Mouse (Mus musculus) ES-Bruce4 (cell line): ENCODE data around the gene Rapgef1. TPM values are rescaled to one million over a fixed set of nuclear protein-coding genes. Genes with fewer than 3 reads are reported as not detected.

Experiments used
- H3K27ac ChIP-seq: 2 replicates; pipeline ENCODE4 v1.5.1; 2012; ENCODE audit warnings: low read length, inconsistent platforms; ENCODE audit not compliant: insufficient read depth
- H3K27me3 ChIP-seq: 2 replicates; pipeline ENCODE4 v1.6.1; 2012; ENCODE audit warnings: mild to moderate bottlenecking, low read length, inconsistent platforms; ENCODE audit not compliant: control insufficient read depth, poor library complexity, insufficient read depth, severe bottlenecking
- H3K36me3 ChIP-seq: 2 replicates; pipeline ENCODE4 v1.6.1; 2012; ENCODE audit warnings: inconsistent platforms, mild to moderate bottlenecking, low read length, moderate library complexity; ENCODE audit not compliant: control insufficient read depth, poor library complexity, insufficient read depth, severe bottlenecking
- H3K4me1 ChIP-seq: one replicate; pipeline ENCODE4 v1.8.1; 2011; ENCODE audit warnings: low read length; ENCODE audit not compliant: control insufficient read depth, insufficient read depth
- H3K4me3 ChIP-seq: 2 replicates; pipeline ENCODE4 v1.5.1; 2011; ENCODE audit warnings: low read depth, mild to moderate bottlenecking, low read length
- H3K9ac ChIP-seq: 2 replicates; pipeline ENCODE4 v1.6.1; 2012; ENCODE audit warnings: low read depth, mild to moderate bottlenecking, inconsistent platforms; ENCODE audit not compliant: poor library complexity, severe bottlenecking
- H3K9me3 ChIP-seq: replicated peaks from 2 replicates; pipeline ENCODE4 v1.6.1; 2012; ENCODE audit warnings: mild to moderate bottlenecking, low read length, inconsistent platforms; ENCODE audit not compliant: control insufficient read depth, poor library complexity, insufficient read depth, severe bottlenecking
- CTCF ChIP-seq: IDR thresholded peaks from one replicate; pipeline ENCODE4 v1.8.1; 2011; ENCODE audit warnings: low read depth, low read length
- EP300 ChIP-seq: IDR thresholded peaks from 2 replicates; pipeline ENCODE4 v1.6.1; 2011; ENCODE audit warnings: low read depth, low read length; ENCODE audit not compliant: insufficient read depth
- POLR2A ChIP-seq: IDR thresholded peaks from one replicate; pipeline ENCODE4 v1.8.1; 2011; ENCODE audit warnings: low read length; ENCODE audit not compliant: insufficient read depth
- polyA plus RNA-seq: library from polyadenylated mRNA; stranded (reverse); fragments of >200 nt; gene quantifications from 2 replicates; pipeline ENCODE4 v1.2.4, GENCODE M21; 2011; ENCODE audit warnings: low read depth; ENCODE audit not compliant: missing spikeins, insufficient read depth, insufficient read length

The Rapgef1 gene
- polyA plus RNA-seq, 1 experiment, result 37.0 TPM

- Histone ChIP-seq H3K27ac (no peak overlapping the region), H3K36me3 (peaks cover 2% of the 10 kb centered on the region; the same call in 1 of the 2 replicates), H3K27me3 (no peaks in the 10 kb centered on the region), H3K4me1 (peaks cover 5% of the 10 kb centered on the region), H3K9me3 (no peaks in the 10 kb centered on the region), H3K9ac (no peak overlapping the region), H3K4me3 (no peak overlapping the region)
- TF ChIP-seq CTCF (no peak), POLR2A (no peak), EP300 (no peak)
Measured at GRCm38 (mm10) chr2:29674545-29674944, 55.0 kb downstream of the Rapgef1 start.

GRCm38 (mm10) chr2:29675846-29676245 is 56.3 kb downstream of the Rapgef1 start:
- Histone ChIP-seq H3K4me3 (no peak overlapping the region), H3K9me3 (no peaks in the 10 kb centered on the region), H3K27ac (no peak overlapping the region), H3K9ac (no peak overlapping the region), H3K36me3 (peaks cover 4% of the 10 kb centered on the region; the same call in 1 of the 2 replicates), H3K4me1 (peaks cover 5% of the 10 kb centered on the region), H3K27me3 (no peaks in the 10 kb centered on the region)
- TF ChIP-seq POLR2A (no peak), CTCF (no peak), EP300 (no peak)

GRCm38 (mm10) chr2:29676513-29676912 is 57.0 kb downstream of the Rapgef1 start:
- H3K9ac ChIP-seq, result no peak overlapping the region
- no peaks in the 10 kb centered on the region for H3K9me3 ChIP-seq
- H3K4me1 ChIP-seq, result peaks cover 5% of the 10 kb centered on the region
- H3K27me3 ChIP-seq, result no peaks in the 10 kb centered on the region
- no peak for TF ChIP-seq EP300
- TF ChIP-seq CTCF, result no peak
- TF ChIP-seq POLR2A, result no peak
- H3K36me3 ChIP-seq, result peaks cover 4% of the 10 kb centered on the region; the same call in 1 of the 2 replicates
- no peak overlapping the region for H3K4me3 ChIP-seq
- H3K27ac ChIP-seq, result no peak overlapping the region

- Histone ChIP-seq H3K27ac (no peak overlapping the region), H3K9ac (no peak overlapping the region), H3K4me1 (peaks cover 5% of the 10 kb centered on the region), H3K9me3 (no peaks in the 10 kb centered on the region), H3K36me3 (peaks cover 4% of the 10 kb centered on the region; the same call in 1 of the 2 replicates), H3K27me3 (no peaks in the 10 kb centered on the region), H3K4me3 (no peak overlapping the region)
- no peak for TF ChIP-seq POLR2A
- no peak for TF ChIP-seq EP300
- no peak for TF ChIP-seq CTCF
Measured at GRCm38 (mm10) chr2:29677842-29678241, 58.3 kb downstream of the Rapgef1 start.

GRCm38 (mm10) chr2:29678524-29678923 is 59.0 kb downstream of the Rapgef1 start:
- H3K9me3 ChIP-seq, result no peaks in the 10 kb centered on the region
- no peak overlapping the region for H3K4me3 ChIP-seq
- H3K27me3 ChIP-seq, result no peaks in the 10 kb centered on the region
- no peak overlapping the region for H3K9ac ChIP-seq
- no peak for TF ChIP-seq EP300
- no peak for TF ChIP-seq POLR2A
- TF ChIP-seq CTCF, result no peak
- peaks cover 5% of the 10 kb centered on the region for H3K4me1 ChIP-seq
- peaks cover 4% of the 10 kb centered on the region; the same call in 1 of the 2 replicates for H3K36me3 ChIP-seq
- H3K27ac ChIP-seq, result 0 out of 2 replicates have a peak overlapping the region, but pooled peaks have one; percentile 11

- TF ChIP-seq POLR2A, result no peak
- H3K9me3 ChIP-seq, result no peaks in the 10 kb centered on the region
- H3K4me3 ChIP-seq, result no peak overlapping the region
- no peaks in the 10 kb centered on the region for H3K27me3 ChIP-seq
- H3K27ac ChIP-seq, result no peak overlapping the region
- H3K36me3 ChIP-seq, result peaks cover 4% of the 10 kb centered on the region; the same call in 1 of the 2 replicates
- peaks cover 5% of the 10 kb centered on the region for H3K4me1 ChIP-seq
- no peak overlapping the region for H3K9ac ChIP-seq
Measured at GRCm38 (mm10) chr2:29679710-29680584, 60.4 kb downstream of the Rapgef1 start.
